Mouse (Mus musculus) gastrocnemius, postnatal 25 days (tissue): ENCODE measurements around the gene Prr15l. TPM values are rescaled to one million over a fixed set of nuclear protein-coding genes. Genes with fewer than 3 reads are reported as not detected.
A peak's percentile ranks its signal among the peaks of the same experiment; 100 is the strongest.

Experiments
- DNase-seq: peaks from one replicate; pipeline ENCODE4 v3.0.0; 2022
- total RNA-seq, 2 experiments: library from RNA; stranded (reverse); gene quantifications; 1 replicate in 1 of 2; 2 replicates in 1 of 2; pipeline ENCODE4 v1.2.3; 2021

Gene Prr15l
- total RNA-seq, 2 experiments from 2014 or later, result not detected

DNA sequence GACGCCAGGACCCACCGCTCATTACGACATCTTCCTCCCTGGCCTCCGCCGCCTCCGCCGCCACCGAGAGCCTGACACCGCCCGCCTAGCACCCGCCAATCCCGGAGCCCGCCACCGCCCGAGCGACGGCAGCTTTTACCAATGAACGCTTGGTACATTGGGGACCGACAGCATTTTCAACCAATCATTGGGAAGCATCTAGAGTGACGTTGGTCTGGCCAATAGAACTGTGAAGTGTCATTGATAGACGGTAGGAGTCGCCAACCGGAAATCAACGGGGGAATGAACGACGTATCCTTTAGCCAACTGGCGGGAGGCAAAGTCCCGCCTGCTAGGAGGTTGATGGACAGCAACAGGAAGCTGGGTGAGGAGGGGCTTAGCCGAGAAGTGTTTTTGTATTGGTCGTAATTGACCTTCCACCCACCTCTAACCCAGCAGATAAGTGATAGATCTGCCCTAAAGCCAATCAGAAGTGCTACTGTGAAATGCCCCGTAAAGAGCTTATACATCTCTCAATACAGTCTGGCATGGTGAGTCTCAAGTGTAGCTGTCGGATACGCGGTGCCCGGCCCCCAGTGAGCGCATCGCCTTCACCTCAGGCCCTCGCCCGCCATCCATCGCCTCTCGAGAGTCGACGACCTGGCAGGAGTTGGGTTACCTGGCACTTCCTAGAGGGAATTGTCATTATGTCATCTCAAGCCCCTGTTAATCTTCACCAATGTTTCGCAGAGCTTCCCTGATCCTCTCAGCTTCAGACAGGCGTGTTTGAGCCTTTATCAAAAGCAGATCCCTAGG lies 49.9 kb downstream of the Prr15l start:
- peak; percentile 99 for DNase-seq

DNA sequence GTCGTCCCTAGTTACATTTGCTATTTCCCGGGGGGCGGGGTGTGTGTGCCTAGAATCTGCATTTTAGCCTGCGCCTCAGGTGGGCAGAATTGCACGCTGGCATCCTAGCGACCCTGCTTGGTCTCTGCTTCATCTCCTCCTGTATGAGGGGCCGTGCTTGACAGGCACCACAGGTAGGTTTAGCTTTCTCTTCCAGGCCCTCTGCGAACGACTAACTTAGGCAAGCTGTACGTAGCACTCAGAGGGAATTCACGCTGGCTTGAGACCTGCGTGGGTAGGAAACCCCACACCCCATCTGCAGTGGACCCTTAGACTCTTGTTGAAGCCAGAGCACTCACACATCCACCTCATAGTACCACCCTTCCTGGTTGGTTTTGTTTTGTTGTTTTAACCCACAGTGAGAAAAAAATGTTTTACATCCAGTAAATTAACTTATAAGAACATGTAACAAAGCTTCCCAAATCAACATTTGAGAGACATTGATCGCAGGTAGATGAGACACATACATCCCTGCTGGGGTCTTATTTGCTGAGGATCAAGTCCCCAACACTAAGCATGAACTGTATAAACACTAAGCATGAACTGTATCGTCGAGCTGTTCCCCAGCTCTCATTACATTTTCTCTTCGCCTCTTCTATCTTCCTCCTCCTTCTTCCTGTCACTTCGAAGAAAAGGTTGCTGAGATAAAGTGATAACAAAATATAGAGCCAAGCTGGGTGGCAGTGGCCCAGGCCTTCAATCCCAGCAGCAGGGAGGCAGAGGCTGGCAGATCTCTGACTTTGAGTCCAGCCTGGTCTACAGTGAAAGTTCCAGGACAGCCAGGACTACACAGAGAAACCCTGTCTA lies 50.7 kb downstream of the Prr15l start:
- no peak for DNase-seq

DNA sequence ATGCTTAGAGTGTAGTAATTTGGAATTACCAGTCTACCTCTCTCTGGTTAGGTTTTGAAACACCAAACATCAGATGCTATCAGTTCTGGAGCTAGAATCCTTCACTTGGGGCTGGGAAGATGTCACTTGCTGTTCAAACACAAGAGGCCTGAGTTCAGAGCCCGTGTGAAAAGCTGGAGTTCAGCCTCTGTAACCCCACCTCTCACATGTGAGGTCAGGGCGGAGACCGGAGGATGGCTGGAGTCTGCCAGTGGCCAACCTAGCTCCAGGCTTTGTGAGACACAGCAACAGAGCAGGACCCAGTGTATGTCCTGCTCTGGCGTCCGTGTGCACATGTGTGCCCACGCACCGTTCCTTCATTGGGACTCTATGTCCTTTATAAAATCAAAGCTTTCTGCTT lies 51.4 kb downstream of the Prr15l start:
- DNase-seq, result no peak

DNA sequence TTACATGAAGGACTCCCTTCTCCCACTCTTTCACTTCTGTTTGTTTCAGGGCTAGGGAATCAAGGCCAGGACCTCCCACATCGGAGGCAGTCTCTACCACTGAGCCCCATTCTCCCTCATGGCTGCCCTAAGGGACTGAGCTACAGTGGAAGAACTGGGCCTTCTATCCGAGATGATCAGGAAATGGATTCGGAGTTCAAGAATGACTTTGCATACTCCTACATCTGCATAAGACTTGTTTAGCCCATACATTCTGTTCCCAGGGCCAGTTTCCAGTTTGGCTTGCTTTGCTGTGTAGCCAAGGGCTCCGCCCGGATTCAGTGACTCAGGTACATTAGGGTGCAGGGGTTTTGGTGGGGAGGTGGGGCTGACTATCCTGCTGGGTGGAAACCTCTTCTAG lies 52.1 kb downstream of the Prr15l start:
- no peak for DNase-seq

DNA sequence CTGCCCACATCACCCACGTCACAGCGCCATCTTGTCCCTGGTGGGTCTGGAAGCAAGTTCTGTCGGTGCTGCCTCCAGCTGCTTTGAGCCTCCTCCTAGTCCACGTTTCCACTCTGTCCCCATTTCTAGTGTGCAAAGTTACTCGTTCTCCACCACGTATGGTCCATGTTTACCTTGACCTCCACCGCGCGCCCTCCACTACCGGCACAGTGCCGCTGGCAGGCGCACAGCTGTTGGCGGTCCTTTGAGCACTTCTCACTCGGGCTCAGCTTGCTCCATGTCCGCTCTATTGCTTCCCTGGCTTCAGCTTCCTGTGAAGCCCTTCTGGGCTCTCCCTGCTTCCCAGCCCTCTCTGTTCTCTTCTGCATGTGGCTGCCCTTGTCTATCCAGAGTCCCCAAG lies 53.6 kb downstream of the Prr15l start:
- DNase-seq, result no peak

DNA sequence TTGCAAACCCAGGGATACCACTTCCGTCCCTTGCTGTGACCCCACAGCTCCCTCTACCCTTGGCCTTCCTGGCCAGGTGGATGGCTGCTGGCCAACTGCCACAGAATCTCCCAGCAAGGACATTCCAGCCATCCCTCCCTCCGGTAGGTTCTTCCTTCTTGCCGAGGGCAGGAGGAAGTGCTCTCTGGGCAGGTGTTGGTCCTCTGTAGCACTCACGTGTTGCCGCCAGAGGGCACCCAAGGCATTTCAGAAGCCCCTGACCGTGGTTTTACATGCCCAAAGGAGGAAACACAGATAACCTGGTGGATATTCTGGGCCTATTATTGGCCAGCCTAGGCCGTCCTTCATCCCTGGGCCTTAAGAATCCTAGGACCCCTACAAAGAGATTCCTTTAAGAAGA lies 54.5 kb downstream of the Prr15l start:
- peak; percentile 61 for DNase-seq

DNA sequence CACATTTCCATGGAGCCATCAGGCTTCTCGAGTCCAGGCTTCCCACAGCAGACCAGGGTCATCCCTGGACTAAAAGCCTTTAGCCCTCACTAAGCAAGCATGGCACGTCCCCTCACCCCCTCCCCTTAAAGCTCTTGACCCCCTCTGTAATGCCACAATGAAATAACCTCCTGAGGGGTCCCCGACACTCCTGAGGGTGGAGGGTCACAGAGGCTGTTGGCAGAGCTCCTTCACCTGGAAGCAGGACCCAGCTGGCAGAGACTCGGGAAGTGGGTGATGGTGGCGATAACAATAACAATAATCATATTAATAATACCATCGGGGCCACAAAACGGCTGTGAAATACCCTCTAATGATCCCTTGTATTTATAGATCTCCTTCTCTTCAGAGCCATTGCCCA lies 55.0 kb downstream of the Prr15l start, which contains the start of gene Sp2:
Gene Sp2 (minus strand): TSS at position 101 of the 400 bp plus-strand sequence.
- DNase-seq, result no peak

DNA sequence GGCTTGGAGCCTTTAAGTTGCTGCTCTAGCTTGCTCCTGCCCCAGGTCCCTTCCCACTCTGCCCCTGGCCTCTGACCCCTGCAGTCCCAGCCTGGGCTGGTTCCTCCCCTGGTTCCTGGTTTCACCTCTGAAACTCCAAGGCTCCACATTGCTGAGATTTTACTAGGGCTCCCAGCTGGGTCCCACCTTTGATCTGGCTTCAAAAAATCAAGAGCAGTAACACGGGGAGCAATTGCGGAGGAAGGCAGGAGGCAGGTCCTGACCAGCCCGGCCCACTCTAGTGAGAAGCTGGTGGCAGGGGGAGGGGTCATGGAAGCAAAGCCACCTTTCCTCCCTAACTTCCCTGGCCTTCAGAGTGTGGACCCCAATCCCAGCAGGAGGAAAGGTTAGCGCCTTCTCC lies 57.0 kb downstream of the Prr15l start:
- DNase-seq, result no peak

DNA sequence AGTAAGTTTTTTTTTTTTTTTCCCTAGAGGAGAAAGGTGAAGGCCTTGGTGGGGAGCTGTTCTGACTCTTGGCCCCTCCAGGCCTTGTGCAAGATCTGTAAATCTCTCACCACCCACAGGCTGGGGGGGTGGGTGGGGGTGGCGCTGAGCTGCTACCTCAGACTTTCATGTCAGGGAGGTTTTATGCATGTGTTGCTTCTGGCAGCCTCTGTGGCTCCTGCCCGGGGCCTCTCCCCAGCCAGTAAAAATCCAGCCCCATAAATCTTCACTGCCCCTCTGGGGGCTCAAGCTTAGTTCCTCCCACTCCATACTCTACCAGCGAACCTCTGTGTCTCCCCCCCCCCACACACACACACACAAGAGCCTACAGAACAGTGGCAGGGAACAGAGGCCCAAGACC lies 58.6 kb downstream of the Prr15l start:
- DNase-seq, result no peak

Other genes starting within 250 kb of the Prr15l start
- 10 to 100 TPM in 1 of 2 experiments, 1 to 10 TPM in 1; 8.1 to 11.3 TPM for gene Snx11, start 150.5 kb upstream of the Prr15l start, total RNA-seq
- 10 to 100 TPM; 32.8 to 34.6 TPM for gene Cbx1, start 139.0 kb upstream of the Prr15l start, total RNA-seq
- 100 to 1,000 TPM; 348 to 389 TPM for gene Nfe2l1, start 98.1 kb upstream of the Prr15l start, total RNA-seq
- 10 to 100 TPM; 28.2 to 31.1 TPM for gene Copz2, start 78.2 kb upstream of the Prr15l start, total RNA-seq
- 10 to 100 TPM; 22.3 to 23.0 TPM for gene Cdk5rap3, start 11.6 kb upstream of the Prr15l start, total RNA-seq
- gene Pnpo, start 15.9 kb downstream of the Prr15l start, total RNA-seq, result 1 to 10 TPM; 7.0 to 8.3 TPM
- gene Sp2, start 54.9 kb downstream of the Prr15l start, total RNA-seq, result 1 to 10 TPM; 8.9 to 9.0 TPM
- under 1 TPM in 1 of 2 experiments, not detected in 1; 0.10 TPM for gene Sp6, start 85.3 kb downstream of the Prr15l start, total RNA-seq
- gene Scrn2, start 101.8 kb downstream of the Prr15l start, total RNA-seq, result 1 to 10 TPM; 9.3 to 9.4 TPM
- under 1 TPM in 1 of 2 experiments, not detected in 1; 0.27 TPM for gene Lrrc46, start 113.3 kb downstream of the Prr15l start, total RNA-seq
- gene Mrpl10, start 113.5 kb downstream of the Prr15l start, total RNA-seq, result 10 to 100 TPM; 37.6 to 43.0 TPM
- 1 to 10 TPM; 2.5 to 3.2 TPM for gene Osbpl7, start 122.5 kb downstream of the Prr15l start, total RNA-seq
- gene Tbx21, start 187.2 kb downstream of the Prr15l start, total RNA-seq, result under 1 TPM; 0.41 to 0.86 TPM
- gene Tbkbp1, start 223.4 kb downstream of the Prr15l start, total RNA-seq, result 1 to 10 TPM; 4.6 to 4.9 TPM